Mouse (Mus musculus) brain, embryonic 14.5 days (tissue): Measurements from ENCODE around the gene Olfr890. TPM values are rescaled to one million over a fixed set of nuclear protein-coding genes. Genes with fewer than 3 reads are reported as not detected.
"Not testable (repeated sequence)": the region's sequence is repeated elsewhere in the genome, so short reads cannot be mapped to it uniquely, and the experiment has no call there.

Source experiments
- DNase-seq: peaks from one replicate; pipeline ENCODE4 v3.0.0-alpha.2; 2011; ENCODE audit warnings: low read depth
- CTCF ChIP-seq: fragments of 200-500 bp; IDR thresholded peaks from 2 replicates; pipeline ENCODE4 v1.5.1; 2012; ENCODE audit warnings: inconsistent platforms, mild to moderate bottlenecking, moderate library complexity, borderline replicate concordance; ENCODE audit not compliant: insufficient read depth, insufficient read length; ENCODE audit errors: extremely low read depth
- POLR2A ChIP-seq: fragments of 200-500 bp; IDR thresholded peaks from 2 replicates; pipeline ENCODE4 v1.6.1; 2012; ENCODE audit warnings: mild to moderate bottlenecking, inconsistent platforms, borderline replicate concordance; ENCODE audit not compliant: poor library complexity, insufficient read depth, insufficient read length, severe bottlenecking; ENCODE audit errors: extremely low read depth
- polyA plus RNA-seq: library from polyadenylated mRNA; depleted of rRNA; stranded (reverse); fragments of >200 nt; gene quantifications from 2 replicates; pipeline ENCODE4 v1.2.3, GENCODE M21; 2012; rRNA removed

The Olfr890 gene
- polyA plus RNA-seq, result not detected in 2 replicates

- DNase-seq, result no peak
- no peak for TF ChIP-seq POLR2A
- no peak for TF ChIP-seq CTCF
Observed at GRCm38 (mm10) chr9:38142217-38142616, at the start of gene Olfr890. Olfr890 (plus strand) TSS chr9:38142517.

GRCm38 (mm10) chr9:38107828-38108227 is 34.5 kb upstream of the Olfr890 start, which contains the start of gene Olfr888:
Olfr888 (plus strand) TSS chr9:38108128.
- no peak for DNase-seq
- TF ChIP-seq CTCF, result no peak
- no peak for TF ChIP-seq POLR2A

- no peak for DNase-seq
- no peak for TF ChIP-seq POLR2A
- TF ChIP-seq CTCF, result no peak
Observed at GRCm38 (mm10) chr9:38114898-38115297, 27.4 kb upstream of the Olfr890 start, which contains the start of gene Olfr889. Olfr889 (plus strand) TSS chr9:38115198.

- not testable (repeated sequence) for DNase-seq
Observed at GRCm38 (mm10) chr9:38168341-38168740, 26.0 kb downstream of the Olfr890 start.

GRCm38 (mm10) chr9:38180721-38181120 is 38.4 kb downstream of the Olfr890 start, which contains the start of gene Olfr891:
Olfr891 (minus strand) TSS chr9:38180821.
- DNase-seq, result no peak
- no peak for TF ChIP-seq POLR2A
- no peak for TF ChIP-seq CTCF

Other genes starting within 250 kb of the Olfr890 start
- gene Olfr145, start 245.8 kb upstream of the Olfr890 start, polyA plus RNA-seq, result not detected in 2 replicates
- gene Olfr878, start 224.7 kb upstream of the Olfr890 start, polyA plus RNA-seq, result not detected in 2 replicates
- not detected in 2 replicates for gene Olfr881, start 150.7 kb upstream of the Olfr890 start, polyA plus RNA-seq
- not detected in 2 replicates for gene Olfr883, start 116.7 kb upstream of the Olfr890 start, polyA plus RNA-seq
- gene Olfr884, start 96.0 kb upstream of the Olfr890 start, polyA plus RNA-seq, result not detected in 2 replicates
- not detected in 2 replicates for gene Olfr885, start 81.2 kb upstream of the Olfr890 start, polyA plus RNA-seq
- not detected in 2 replicates for gene Olfr887, start 58.4 kb upstream of the Olfr890 start, polyA plus RNA-seq
- gene Olfr888, start 34.4 kb upstream of the Olfr890 start, polyA plus RNA-seq, result not detected in 2 replicates
- gene Olfr889, start 27.3 kb upstream of the Olfr890 start, polyA plus RNA-seq, result 0.01 TPM in 1 of 2 replicates, not detected in the other
- not detected in 2 replicates for gene Olfr891, start 38.3 kb downstream of the Olfr890 start, polyA plus RNA-seq
- not detected in 2 replicates for gene Olfr893, start 65.8 kb downstream of the Olfr890 start, polyA plus RNA-seq
- not detected in 2 replicates for gene Olfr894, start 75.5 kb downstream of the Olfr890 start, polyA plus RNA-seq
- gene Olfr143, start 110.3 kb downstream of the Olfr890 start, polyA plus RNA-seq, result not detected in 2 replicates
- gene Olfr895, start 125.3 kb downstream of the Olfr890 start, polyA plus RNA-seq, result not detected in 2 replicates
- not detected in 2 replicates for gene Olfr896-ps1, start 148.6 kb downstream of the Olfr890 start, polyA plus RNA-seq
- not detected in 2 replicates for gene Olfr25, start 186.5 kb downstream of the Olfr890 start, polyA plus RNA-seq
- not detected in 2 replicates for gene Olfr898, start 205.9 kb downstream of the Olfr890 start, polyA plus RNA-seq
- not detected in 2 replicates for gene Olfr250, start 224.4 kb downstream of the Olfr890 start, polyA plus RNA-seq
- not detected in 2 replicates for gene Olfr251, start 234.6 kb downstream of the Olfr890 start, polyA plus RNA-seq